Mouse (Mus musculus) CD4-positive, CD25-positive, alpha-beta regulatory T cell, adult 9 weeks (primary cell): ENCODE results near the gene Crtc1. TPM values are rescaled to one million over a fixed set of nuclear protein-coding genes. Genes with fewer than 3 reads are reported as not detected.

Experiments used
- polyA plus RNA-seq: library from polyadenylated mRNA; unstranded; fragments of 100-300 nt; shearing (Covaris generic); gene quantifications from one replicate; pipeline ENCODE4 v1.2.1, GENCODE M21; 2017

Gene Crtc1
- 22.8 TPM for polyA plus RNA-seq

GRCm38 (mm10) chr8:70439055-70439847, at the start of gene Crtc1:
TSS of gene Crtc1 (minus strand) at chr8:70439579.

DNA sequence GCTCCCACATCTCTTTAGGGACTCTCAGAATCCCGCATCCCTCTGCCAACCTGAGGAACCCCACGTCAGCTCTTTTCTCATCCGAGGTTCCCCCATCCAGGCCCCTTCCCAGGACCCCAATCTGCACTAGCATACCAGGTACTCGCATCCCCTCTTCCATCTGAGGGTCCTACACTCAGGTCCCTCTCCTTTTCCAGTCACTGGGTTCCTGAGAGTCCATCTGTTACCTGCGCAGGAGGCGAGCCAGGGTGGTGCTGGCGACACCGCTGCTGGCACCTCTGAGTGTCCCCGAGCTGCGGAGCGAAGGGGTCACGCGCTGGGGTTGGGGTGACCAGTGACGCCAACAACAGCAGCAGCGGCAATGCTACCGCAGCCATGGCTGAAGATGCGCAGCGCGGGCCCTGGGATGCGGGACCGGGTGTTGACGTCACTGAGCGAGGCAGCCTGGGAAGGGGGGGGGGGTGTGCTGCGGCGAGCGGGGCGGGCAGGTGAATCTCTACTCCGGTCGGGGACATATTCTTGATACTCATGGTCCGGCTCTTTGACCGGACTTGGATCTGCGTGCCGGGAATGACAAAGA, 47.7 kb upstream of the Crtc1 start, which contains the start of gene Tmem59l:
Tmem59l (minus strand) TSS at position 418 of the 580 bp plus-strand sequence.

GRCm38 (mm10) chr8:70476333-70477268, 37.2 kb upstream of the Crtc1 start, which contains the start of gene Klhl26:
TSS of gene Klhl26 (minus strand) at chr8:70476968.

DNA sequence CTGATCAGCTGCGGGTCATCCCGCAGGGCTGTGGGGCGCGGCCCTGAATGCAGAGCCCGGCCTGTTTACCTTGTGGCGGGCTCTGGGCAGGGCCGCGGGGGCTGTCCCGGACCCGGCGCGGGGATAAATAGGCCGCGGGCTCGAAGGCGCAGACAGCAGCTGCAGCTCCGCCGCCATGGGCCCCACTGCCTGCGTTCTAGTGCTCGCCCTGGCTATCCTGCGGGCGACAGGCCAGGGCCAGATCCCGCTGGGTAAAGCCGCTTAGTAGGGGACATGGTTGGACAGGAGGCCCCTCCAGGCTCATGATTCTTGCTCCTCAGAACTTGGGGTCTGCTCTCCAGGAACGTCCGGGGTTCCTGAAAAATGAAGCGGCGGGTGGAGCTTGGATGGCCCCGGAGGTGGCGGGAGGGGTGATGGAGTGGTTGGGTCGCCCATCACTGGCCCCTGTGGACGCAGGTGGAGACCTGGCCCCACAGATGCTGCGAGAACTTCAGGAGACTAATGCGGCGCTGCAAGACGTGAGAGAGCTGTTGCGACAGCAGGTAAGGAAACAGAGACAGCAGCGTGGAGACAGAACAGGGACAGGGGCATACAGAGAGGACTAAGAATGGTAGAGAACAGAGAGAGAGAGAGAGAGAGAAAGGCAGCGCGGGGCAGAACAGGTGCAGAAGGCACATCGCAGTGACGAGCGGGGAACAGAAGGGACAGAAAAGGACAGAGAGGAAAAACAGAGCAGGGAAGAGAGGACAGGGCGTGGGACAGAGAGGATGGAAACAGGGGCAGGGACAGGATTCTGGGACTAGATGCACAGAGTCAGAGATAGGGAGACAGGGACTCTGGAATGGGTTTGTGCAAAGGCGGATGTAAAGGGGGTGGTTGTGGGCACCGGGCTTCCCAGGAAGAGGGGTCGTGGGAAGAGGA, 65.7 kb downstream of the Crtc1 start, which contains the start of gene Comp:
Comp (plus strand) TSS at position 162 of the 921 bp plus-strand sequence.

GRCm38 (mm10) chr8:70353194-70353817, 86.1 kb downstream of the Crtc1 start, which contains the start of gene Upf1:
TSS of gene Upf1 (minus strand) at chr8:70353278.

Other genes with a start within 250 kb of the Crtc1 start
- 15.3 TPM for gene Slc25a42, start 227.3 kb downstream of the Crtc1 start, polyA plus RNA-seq
- 33.0 TPM for gene Sugp2, start 205.4 kb downstream of the Crtc1 start, polyA plus RNA-seq
- gene Armc6, start 205.1 kb downstream of the Crtc1 start, polyA plus RNA-seq = 13.1 TPM
- 1.3 TPM for gene Homer3, start 156.8 kb downstream of the Crtc1 start, polyA plus RNA-seq
- gene Ddx49, start 137.1 kb downstream of the Crtc1 start, polyA plus RNA-seq = 55.0 TPM
- 381 TPM for gene Cope, start 137.1 kb downstream of the Crtc1 start, polyA plus RNA-seq
- gene Cers1, start 123.8 kb downstream of the Crtc1 start, polyA plus RNA-seq = not detected
- not detected for gene Gdf1, start 109.8 kb downstream of the Crtc1 start, polyA plus RNA-seq
- 3.1 TPM for gene Upf1, start 86.3 kb downstream of the Crtc1 start, polyA plus RNA-seq
- gene Comp, start 66.0 kb downstream of the Crtc1 start, polyA plus RNA-seq = 0.33 TPM
- 8.9 TPM for gene Klhl26, start 37.4 kb upstream of the Crtc1 start, polyA plus RNA-seq
- gene Tmem59l, start 47.8 kb upstream of the Crtc1 start, polyA plus RNA-seq = not detected
- not detected for gene Crlf1, start 53.6 kb upstream of the Crtc1 start, polyA plus RNA-seq
- 138 TPM for gene Rex1bd, start 67.2 kb upstream of the Crtc1 start, polyA plus RNA-seq
- gene Uba52, start 71.2 kb upstream of the Crtc1 start, polyA plus RNA-seq = 1,281 TPM
- 424 TPM for gene Fkbp8, start 88.1 kb upstream of the Crtc1 start, polyA plus RNA-seq
- gene Kxd1, start 88.4 kb upstream of the Crtc1 start, polyA plus RNA-seq = 106 TPM
- gene Ell, start 99.9 kb upstream of the Crtc1 start, polyA plus RNA-seq = 42.7 TPM
- gene Isyna1, start 154.8 kb upstream of the Crtc1 start, polyA plus RNA-seq = 48.6 TPM
- 12.8 TPM for gene Ssbp4, start 169.3 kb upstream of the Crtc1 start, polyA plus RNA-seq
- 0.57 TPM for gene Lrrc25, start 176.6 kb upstream of the Crtc1 start, polyA plus RNA-seq
- gene Gdf15, start 192.9 kb upstream of the Crtc1 start, polyA plus RNA-seq = not detected
- gene Pgpep1, start 220.8 kb upstream of the Crtc1 start, polyA plus RNA-seq = 9.7 TPM
- 259 TPM for gene Lsm4, start 233.7 kb upstream of the Crtc1 start, polyA plus RNA-seq